Comparison of ENCODE assay signal across 23 mouse cellular contexts in genomic region chr8:121511751-121512150, GRCm38 (mm10). TPM values are rescaled to one million over a fixed set of nuclear protein-coding genes. Genes with fewer than 3 reads are reported as not detected.
DNase-seq lines count a peak whose midpoint lies in the region; ATAC-seq and TF ChIP-seq lines count a peak whose summit lies in the region.
"Had no signal": no experiment of that assay in that cellular context is flagged by ENCODE, and none has a peak within 500 bp of the region (broad histone marks: within the 10 kb centered on the region; RNA-seq: fewer than 3 reads in every experiment).

No protein-coding gene starts in this region.

- ATAC-seq in hindbrain, postnatal 0 days, result peak; percentile 52; the same call in 1 of the 2 replicates
- ATAC-seq in hindbrain, embryonic 16.5 days, result no peak
- ATAC-seq in midbrain, postnatal 0 days (ENCODE audit: low FRiP score), result no peak
- no peak for ATAC-seq in midbrain, embryonic 11.5 days (ENCODE audit: low FRiP score)
- ATAC-seq in limb, embryonic 11.5 days (ENCODE audit: insufficient number of reproducible peaks, low FRiP score, low TSS enrichment, low read depth), result peak; percentile 44; the same call in 1 of the 2 replicates
- no peak for ATAC-seq in limb, embryonic 15.5 days (ENCODE audit: insufficient number of reproducible peaks, low FRiP score, low TSS enrichment, low read depth)
- no peak for ATAC-seq in forebrain, embryonic 13.5 days
- ATAC-seq: forebrain, embryonic 15.5 days had no signal

- no peak for TF ChIP-seq CTCF in hindbrain, postnatal 0 days (IDR thresholded peaks at IDR 0.05; ENCODE audit: low read depth)
- TF ChIP-seq CTCF in midbrain, postnatal 0 days (IDR thresholded peaks at IDR 0.05), result no peak

- H3K4me2 ChIP-seq in hindbrain, postnatal 0 days (ENCODE audit: low read depth, low read length), result no peak overlapping the region
- no peak overlapping the region for H3K4me2 ChIP-seq in hindbrain, embryonic 16.5 days (ENCODE audit: low read length)
- no peak overlapping the region for H3K4me2 ChIP-seq in midbrain, postnatal 0 days (ENCODE audit: low read depth, low read length, poor library complexity, severe bottlenecking)
- no peak overlapping the region for H3K4me2 ChIP-seq in midbrain, embryonic 11.5 days
- no peak overlapping the region for H3K4me2 ChIP-seq in limb, embryonic 11.5 days (ENCODE audit: low read depth, severe bottlenecking)
- H3K4me2 ChIP-seq in limb, embryonic 15.5 days, result no peak overlapping the region
- H3K4me2 ChIP-seq in forebrain, embryonic 13.5 days, result no peak overlapping the region
- H3K4me2 ChIP-seq: forebrain, embryonic 15.5 days; heart, embryonic 13.5 days; hindbrain, embryonic 12.5 days had no signal

- no peak overlapping the region for H3K4me3 ChIP-seq in hindbrain, postnatal 0 days (ENCODE audit: low read length)
- no peak overlapping the region for H3K4me3 ChIP-seq in hindbrain, embryonic 16.5 days (ENCODE audit: low read length)
- no peak overlapping the region for H3K4me3 ChIP-seq in midbrain, postnatal 0 days (ENCODE audit: low read depth, low read length)
- no peak overlapping the region for H3K4me3 ChIP-seq in midbrain, embryonic 11.5 days (ENCODE audit: low read depth, low read length)
- H3K4me3 ChIP-seq in limb, embryonic 11.5 days (ENCODE audit: low read depth, low read length), result no peak overlapping the region
- H3K4me3 ChIP-seq in limb, embryonic 15.5 days, result no peak overlapping the region
- no peak overlapping the region for H3K4me3 ChIP-seq in forebrain, embryonic 13.5 days
- H3K4me3 ChIP-seq: erythroblast, embryonic 14.5 days; forebrain, embryonic 10.5 days; forebrain, embryonic 15.5 days; heart, embryonic 13.5 days; hindbrain, embryonic 12.5 days had no signal

- H3K9me3 ChIP-seq in hindbrain, postnatal 0 days (ENCODE audit: low read length), result no peaks in the 10 kb centered on the region
- no peaks in the 10 kb centered on the region for H3K9me3 ChIP-seq in hindbrain, embryonic 16.5 days (ENCODE audit: control insufficient read depth, low read length)
- H3K9me3 ChIP-seq in midbrain, postnatal 0 days (ENCODE audit: low read length), result no peaks in the 10 kb centered on the region
- no peaks in the 10 kb centered on the region for H3K9me3 ChIP-seq in midbrain, embryonic 11.5 days (ENCODE audit: control insufficient read depth, low read length)
- no peaks in the 10 kb centered on the region for H3K9me3 ChIP-seq in limb, embryonic 11.5 days (ENCODE audit: control insufficient read depth, low read length)
- H3K9me3 ChIP-seq in limb, embryonic 15.5 days, result no peaks in the 10 kb centered on the region
- H3K9me3 ChIP-seq in forebrain, embryonic 13.5 days (replicated peaks), result no peaks in the 10 kb centered on the region
- H3K9me3 ChIP-seq: forebrain, embryonic 10.5 days; forebrain, embryonic 15.5 days; heart, embryonic 13.5 days; hindbrain, embryonic 12.5 days had no signal

- H3K27ac ChIP-seq in hindbrain, postnatal 0 days, result no peak overlapping the region
- no peak overlapping the region for H3K27ac ChIP-seq in hindbrain, embryonic 16.5 days (ENCODE audit: low read depth, low read length)
- H3K27ac ChIP-seq in midbrain, postnatal 0 days (ENCODE audit: low read depth, low read length), result no peak overlapping the region
- no peak overlapping the region for H3K27ac ChIP-seq in midbrain, embryonic 11.5 days (ENCODE audit: low read depth, low read length)
- H3K27ac ChIP-seq in limb, embryonic 11.5 days (replicated peaks; ENCODE audit: low read depth, low read length), result peak overlapping the region; percentile 52; the same call in 1 of the 2 replicates
- 0 out of 2 replicates have a peak overlapping the region, but pooled peaks have one; percentile 24 for H3K27ac ChIP-seq in limb, embryonic 15.5 days
- H3K27ac ChIP-seq in forebrain, embryonic 13.5 days, result no peak overlapping the region
- H3K27ac ChIP-seq: forebrain, embryonic 10.5 days; forebrain, embryonic 15.5 days; heart, embryonic 13.5 days; hindbrain, embryonic 12.5 days had no signal

- H3K9ac ChIP-seq in hindbrain, postnatal 0 days (replicated peaks; ENCODE audit: low read length), result no peak overlapping the region
- H3K9ac ChIP-seq in hindbrain, embryonic 16.5 days (ENCODE audit: low read depth, low read length), result no peak overlapping the region
- H3K9ac ChIP-seq in midbrain, postnatal 0 days (replicated peaks; ENCODE audit: low read length, poor library complexity, severe bottlenecking), result no peak overlapping the region
- no peak overlapping the region for H3K9ac ChIP-seq in midbrain, embryonic 11.5 days (ENCODE audit: low read length)
- no peak overlapping the region for H3K9ac ChIP-seq in limb, embryonic 11.5 days (ENCODE audit: low read length)
- no peak overlapping the region for H3K9ac ChIP-seq in limb, embryonic 15.5 days
- no peak overlapping the region for H3K9ac ChIP-seq in forebrain, embryonic 13.5 days
- H3K9ac ChIP-seq: forebrain, embryonic 15.5 days; heart, embryonic 13.5 days; hindbrain, embryonic 12.5 days had no signal

- H3K36me3 ChIP-seq in hindbrain, postnatal 0 days (ENCODE audit: insufficient read depth, low read length), result no peaks in the 10 kb centered on the region
- no peaks in the 10 kb centered on the region for H3K36me3 ChIP-seq in hindbrain, embryonic 16.5 days (ENCODE audit: control insufficient read depth, insufficient read depth, low read length)
- H3K36me3 ChIP-seq in midbrain, postnatal 0 days (ENCODE audit: insufficient read depth, low read length), result no peaks in the 10 kb centered on the region
- H3K36me3 ChIP-seq in midbrain, embryonic 11.5 days (ENCODE audit: control insufficient read depth, insufficient read depth, low read length), result no peaks in the 10 kb centered on the region
- no peaks in the 10 kb centered on the region for H3K36me3 ChIP-seq in limb, embryonic 11.5 days (ENCODE audit: control insufficient read depth, insufficient read depth, low read length)
- H3K36me3 ChIP-seq in limb, embryonic 15.5 days, result no peaks in the 10 kb centered on the region
- H3K36me3 ChIP-seq in forebrain, embryonic 13.5 days (ENCODE audit: poor library complexity, severe bottlenecking), result no peaks in the 10 kb centered on the region
- H3K36me3 ChIP-seq: forebrain, embryonic 10.5 days; forebrain, embryonic 15.5 days; G1E; heart, embryonic 13.5 days; hindbrain, embryonic 12.5 days had no signal

- peaks cover 18% of the 10 kb centered on the region for H3K27me3 ChIP-seq in hindbrain, postnatal 0 days (ENCODE audit: insufficient read depth, low read length)
- H3K27me3 ChIP-seq in hindbrain, embryonic 16.5 days (replicated peaks; ENCODE audit: control insufficient read depth, insufficient read depth, low read length), result peaks cover 23% of the 10 kb centered on the region
- H3K27me3 ChIP-seq in midbrain, postnatal 0 days (ENCODE audit: insufficient read depth, low read length), result peaks cover 15% of the 10 kb centered on the region
- H3K27me3 ChIP-seq in midbrain, embryonic 11.5 days (ENCODE audit: control insufficient read depth, insufficient read depth, low read length), result no peaks in the 10 kb centered on the region; the same call in 1 of the 2 replicates
- H3K27me3 ChIP-seq in limb, embryonic 11.5 days (ENCODE audit: control insufficient read depth, insufficient read depth, low read length), result no peaks in the 10 kb centered on the region
- peaks cover 59% of the 10 kb centered on the region for H3K27me3 ChIP-seq in limb, embryonic 15.5 days
- H3K27me3 ChIP-seq in forebrain, embryonic 13.5 days, result peaks cover 41% of the 10 kb centered on the region

- 49% methylated on average over 9 of the region's 9 CpGs for WGBS in hindbrain, postnatal 0 days
- WGBS in hindbrain, embryonic 16.5 days, result 56% methylated on average over 9 of the region's 9 CpGs
- WGBS in midbrain, postnatal 0 days, result 40% methylated on average over 9 of the region's 9 CpGs
- WGBS in midbrain, embryonic 11.5 days, result 59% methylated on average over 9 of the region's 9 CpGs
- 49% methylated on average over 9 of the region's 9 CpGs for WGBS in limb, embryonic 11.5 days
- WGBS in limb, embryonic 15.5 days, result 52% methylated on average over 9 of the region's 9 CpGs
- WGBS in forebrain, embryonic 13.5 days, result 53% methylated on average over 9 of the region's 9 CpGs

- DNase-seq in hindbrain, postnatal 0 days (ENCODE audit: low spot score), result peak; percentile 4
- DNase-seq in midbrain, postnatal 0 days (ENCODE audit: low spot score), result peak; percentile 27
- no peak for DNase-seq in midbrain, embryonic 11.5 days (ENCODE audit: low spot score, missing footprints)
- no peak for DNase-seq in limb, embryonic 11.5 days (ENCODE audit: low spot score)
- DNase-seq: adrenal gland, adult 8-10 months; adrenal gland, postnatal 36 days; cerebellum, adult 8-10 months; cerebellum, postnatal 25 days; gastrocnemius, postnatal 36 days; heart, postnatal 36 days had no signal

- no peaks in the 10 kb centered on the region for H3K4me1 ChIP-seq in hindbrain, postnatal 0 days (ENCODE audit: insufficient read depth, low read length)
- H3K4me1 ChIP-seq in hindbrain, embryonic 16.5 days (ENCODE audit: control insufficient read depth, insufficient read depth, low read depth, low read length), result no peaks in the 10 kb centered on the region
- H3K4me1 ChIP-seq in midbrain, postnatal 0 days (ENCODE audit: insufficient read depth, low read length), result no peaks in the 10 kb centered on the region
- H3K4me1 ChIP-seq in midbrain, embryonic 11.5 days (ENCODE audit: control insufficient read depth, insufficient read depth, low read length), result no peaks in the 10 kb centered on the region
- peaks cover 11% of the 10 kb centered on the region; the same call in 1 of the 2 replicates for H3K4me1 ChIP-seq in limb, embryonic 11.5 days (ENCODE audit: control insufficient read depth, insufficient read depth, low read length)
- peaks cover 10% of the 10 kb centered on the region; the same call in 1 of the 2 replicates for H3K4me1 ChIP-seq in limb, embryonic 15.5 days
- no peaks in the 10 kb centered on the region for H3K4me1 ChIP-seq in forebrain, embryonic 13.5 days
- H3K4me1 ChIP-seq: forebrain, embryonic 15.5 days; heart, embryonic 13.5 days; hindbrain, embryonic 12.5 days had no signal

RNA-seq across cellular contexts. Expression of gene 1700018B08Rik, which starts 32.4 kb away (rescaled TPM):
- total RNA-seq in hindbrain, postnatal 0 days (2014; rRNA removed), result 1.1 TPM in 1 of 2 replicates, not detected in the other
- polyA plus RNA-seq in hindbrain, postnatal 0 days (2015; fragmentation: Nextera tagmentation; extraction: Ambion mirVana), result not detected in 2 replicates
- not detected in 2 replicates for polyA plus RNA-seq in hindbrain, embryonic 16.5 days (2015; fragmentation: Nextera tagmentation; extraction: Ambion mirVana)
- not detected in 2 replicates for total RNA-seq in midbrain, postnatal 0 days (2014; rRNA removed)
- polyA plus RNA-seq in midbrain, postnatal 0 days (2015; fragmentation: Nextera tagmentation; extraction: Ambion mirVana), result not detected in 2 replicates
- polyA plus RNA-seq in midbrain, embryonic 11.5 days (2014; fragmentation: Nextera tagmentation; extraction: Ambion mirVana), result not detected in 2 replicates
- polyA plus RNA-seq in limb, embryonic 11.5 days (2014; fragmentation: Nextera tagmentation; extraction: Ambion mirVana), result not detected in 2 replicates
- not detected in 2 replicates for polyA plus RNA-seq in limb, embryonic 15.5 days (2015; fragmentation: Nextera tagmentation; extraction: Ambion mirVana)
- not detected in 2 replicates for polyA plus RNA-seq in forebrain, embryonic 13.5 days (2015; fragmentation: Nextera tagmentation; extraction: Ambion mirVana)
- total RNA-seq: adrenal gland, adult 8-10 months; adrenal gland, postnatal 36 days; G1E; gastrocnemius, adult 8-10 months; gastrocnemius, postnatal 36 days; heart, postnatal 36 days had no signal
- polyA plus RNA-seq: cortical plate, adult 2 months; embryonic facial prominence, embryonic 14.5 days; erythroblast, embryonic 14.5 days; forebrain, embryonic 10.5 days; forebrain, embryonic 15.5 days; G1E; heart, embryonic 13.5 days; heart, postnatal 0 days; hindbrain, embryonic 12.5 days had no signal

Comparison
In these comparisons a context has a peak if more than half of its experiments do, and no peak if none do; other contexts are left out.
1. ATAC-seq: peak in hindbrain, postnatal 0 days (single experiment) and limb, embryonic 11.5 days (single experiment); none in hindbrain, embryonic 16.5 days (single experiment), midbrain, postnatal 0 days (single experiment), midbrain, embryonic 11.5 days (single experiment), limb, embryonic 15.5 days (single experiment) and forebrain, embryonic 13.5 days (single experiment).
2. DNase-seq: peak in hindbrain, postnatal 0 days (single experiment) and midbrain, postnatal 0 days (single experiment); none in midbrain, embryonic 11.5 days (single experiment) and limb, embryonic 11.5 days (single experiment).
3. H3K27ac ChIP-seq: peak in limb, embryonic 11.5 days (single experiment) and limb, embryonic 15.5 days (single experiment); none in hindbrain, postnatal 0 days (single experiment), hindbrain, embryonic 16.5 days (single experiment), midbrain, postnatal 0 days (single experiment), midbrain, embryonic 11.5 days (single experiment) and forebrain, embryonic 13.5 days (single experiment).